Mouse (Mus musculus) heart, postnatal 25 days (tissue): Measurements from ENCODE around the gene Pnma5. TPM values are rescaled to one million over a fixed set of nuclear protein-coding genes. Genes with fewer than 3 reads are reported as not detected.
"Not testable (repeated sequence)": the region's sequence is repeated elsewhere in the genome, so short reads cannot be mapped to it uniquely, and the experiment has no call there.

ENCODE experiments used
- DNase-seq: peaks from one replicate; pipeline ENCODE4 v3.0.0; 2022; ENCODE audit warnings: low spot score
- intact Hi-C: fragments of 180-260 bp; cut with DNase I; formaldehyde crosslinking; loops from one replicate; pipeline ENCODE4 v1.15.1; 2025
- total RNA-seq, 2 experiments: library from RNA; stranded (reverse); gene quantifications; 2 replicates each; pipeline ENCODE4 v1.2.3; 2021

Pnma5 gene
- total RNA-seq: not detected

DNA sequence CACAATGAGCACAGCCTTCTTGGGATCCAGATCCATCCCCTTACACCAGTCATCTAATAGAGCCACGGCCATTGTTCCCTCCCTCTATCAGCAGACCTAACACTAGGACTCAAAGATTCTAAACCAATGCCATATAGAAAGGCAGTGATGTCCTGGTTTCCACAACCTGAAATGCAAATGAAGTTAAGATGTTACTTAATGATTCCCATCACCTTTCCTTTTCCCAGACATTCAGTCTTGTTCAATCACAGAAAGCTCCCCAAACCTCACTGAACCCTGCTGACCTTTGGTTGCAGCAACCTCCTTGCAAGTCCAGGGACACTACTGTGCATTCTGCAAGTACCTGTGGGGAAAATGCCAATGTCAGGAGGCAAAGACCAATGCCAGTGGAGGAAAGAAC lies at the start of gene Pnma5:
Pnma5 (minus strand) TSS at position 101 of the 400 bp plus-strand sequence.
- no peak for DNase-seq
- intact Hi-C loops: no loop called here

DNA sequence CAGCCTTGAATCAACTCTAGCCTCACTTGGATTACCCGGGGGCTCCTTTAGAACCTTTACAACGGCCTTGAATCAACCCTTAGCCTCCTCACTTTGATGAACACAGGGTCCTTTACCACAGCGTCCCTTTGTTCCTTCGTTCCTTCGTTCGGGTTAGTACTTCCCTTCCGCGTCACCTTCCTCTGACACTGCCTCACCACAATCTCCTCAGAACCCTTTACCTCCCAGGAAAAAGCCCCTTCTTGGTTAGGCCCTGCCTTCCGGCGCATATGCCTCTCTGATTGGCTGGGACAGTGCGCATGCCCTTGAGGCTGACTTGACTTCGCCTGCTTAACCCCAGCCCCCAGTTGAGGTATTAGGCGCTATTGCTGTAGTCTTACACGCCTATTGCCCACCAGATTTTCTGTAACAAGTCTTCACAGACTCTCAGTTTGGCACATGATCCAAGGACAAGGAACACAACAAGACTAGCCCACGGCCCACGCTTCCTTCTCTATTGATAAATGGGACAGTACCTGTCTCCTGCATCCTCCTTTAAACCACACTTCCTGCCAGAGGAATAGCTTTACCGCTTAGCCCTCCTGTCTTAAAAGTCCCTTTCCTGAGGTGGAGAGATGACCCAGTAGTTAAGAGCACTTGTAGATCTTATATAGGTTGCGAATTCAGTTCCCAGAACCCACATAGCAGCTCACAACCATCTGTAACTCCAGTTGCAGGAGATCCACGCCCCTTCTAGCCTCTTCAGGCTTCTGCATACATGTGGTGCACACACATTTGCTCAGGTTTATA lies 45.6 kb upstream of the Pnma5 start, which contains the start of gene Xlr4a:
Xlr4a (minus strand) TSS at position 212 of the 789 bp plus-strand sequence.
- intact Hi-C loops, DNase-seq: not testable (repeated sequence)

GRCm38 (mm10) chrX:73066765-73067312 lies 29.9 kb upstream of the Pnma5 start:
- DNase-seq, intact Hi-C loops: not testable (repeated sequence)

DNA sequence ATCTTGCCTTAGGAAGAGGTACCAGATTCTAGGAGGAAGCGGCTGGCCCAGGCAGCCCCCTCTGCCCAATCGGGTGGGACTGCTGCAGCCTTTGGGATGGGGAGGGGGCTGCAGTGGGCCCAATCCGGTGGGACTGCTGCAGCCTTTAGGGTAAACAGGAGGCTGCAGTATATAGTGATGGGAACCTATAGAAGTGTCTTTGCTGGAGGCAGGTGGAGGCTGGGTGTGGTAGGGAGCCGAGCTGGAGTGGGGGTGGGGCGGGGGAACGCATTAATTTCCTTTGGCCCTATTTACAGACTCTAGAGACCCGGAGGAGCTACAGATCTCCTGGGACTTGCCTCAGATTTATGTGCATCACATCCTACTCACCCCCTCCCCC lies 27.5 kb upstream of the Pnma5 start, which contains the start of gene Pnma3:
Pnma3 (plus strand) TSS at position 373 of the 379 bp plus-strand sequence.
- DNase-seq: no peak
- intact Hi-C loops: no loop called here

GRCm38 (mm10) chrX:73063512-73064414 lies 26.9 kb upstream of the Pnma5 start:
- DNase-seq: no peak
- intact Hi-C loops: no loop called here

- intact Hi-C loops: no loop called here
- no peak for DNase-seq
These were observed 25.4 kb upstream of the Pnma5 start for GRCm38 (mm10) chrX:73062323-73062722.

- intact Hi-C loops: no loop called here
These were observed 24.6 kb upstream of the Pnma5 start for GRCm38 (mm10) chrX:73061528-73061927.

DNA sequence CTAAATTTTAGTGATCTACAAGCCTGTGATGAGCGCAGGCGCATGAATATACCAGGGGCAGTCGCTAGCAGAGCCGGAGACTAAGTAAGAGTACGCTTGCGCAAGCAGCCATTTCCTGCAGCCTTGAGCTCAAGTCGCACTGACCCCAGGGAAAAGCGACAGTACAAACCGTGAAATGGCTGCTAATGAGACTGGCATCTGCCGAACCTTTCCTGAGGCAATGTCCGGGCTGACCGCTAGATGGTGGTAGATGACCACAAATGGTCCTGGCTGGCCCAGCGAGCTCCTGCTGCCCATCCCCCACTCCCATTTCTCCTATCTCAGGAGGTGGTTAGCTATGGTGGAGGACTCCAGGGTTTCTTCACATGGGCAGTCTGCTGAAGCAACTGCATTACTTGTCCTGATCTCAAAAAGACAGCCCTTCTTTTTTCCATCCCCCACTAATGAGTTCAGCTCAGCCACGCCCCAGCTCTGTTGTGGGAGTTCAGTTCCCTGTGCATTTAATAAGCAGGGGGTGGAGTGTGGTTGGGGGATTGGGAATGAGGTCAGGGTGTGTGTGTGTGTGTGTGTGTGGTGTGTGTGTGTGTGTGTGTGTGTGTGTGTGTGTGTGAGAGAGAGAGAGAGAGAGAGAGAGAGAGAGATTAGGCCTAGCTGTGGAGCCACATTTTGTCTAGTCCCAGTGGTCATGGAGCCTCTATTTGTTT lies 17.1 kb upstream of the Pnma5 start:
- DNase-seq: peak; percentile 83
- intact Hi-C loops: loop anchor here (2.0 to 10.0 kb wide), 6 partner anchors 381 to 1361 kb away; partner anchors contain the start of gene Trex2

More at GRCm38 (mm10) chrX:73061528-73061927, 24.6 kb upstream of the Pnma5 start:
- no peak for DNase-seq

GRCm38 (mm10) chrX:73039666-73040065 lies 2.8 kb upstream of the Pnma5 start:
- DNase-seq: no peak
- intact Hi-C loops: no loop called here

DNA sequence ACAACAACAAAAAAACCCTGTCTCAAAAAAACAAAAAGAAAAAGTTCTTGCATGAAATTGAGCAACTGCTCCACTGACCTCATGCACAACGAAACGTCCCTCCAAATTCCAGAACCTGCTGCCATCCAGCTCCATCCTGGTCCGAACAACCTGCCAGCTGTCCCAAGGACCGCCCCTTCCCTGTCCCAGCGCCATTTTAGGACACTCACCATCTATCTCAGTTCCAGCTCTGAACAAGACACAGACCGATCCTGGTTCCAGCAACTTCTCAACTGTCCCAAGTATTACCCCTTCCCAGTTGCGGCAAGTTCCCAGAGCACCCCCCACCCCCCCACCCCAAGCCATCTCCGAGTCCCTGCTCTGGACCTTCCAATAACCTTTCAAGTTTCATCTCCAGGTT lies 1.9 kb upstream of the Pnma5 start:
- DNase-seq: no peak
- intact Hi-C loops: no loop called here

- intact Hi-C loops: no loop called here
- DNase-seq: no peak
These were observed 24.1 kb downstream of the Pnma5 start for GRCm38 (mm10) chrX:73012846-73013245.

DNA sequence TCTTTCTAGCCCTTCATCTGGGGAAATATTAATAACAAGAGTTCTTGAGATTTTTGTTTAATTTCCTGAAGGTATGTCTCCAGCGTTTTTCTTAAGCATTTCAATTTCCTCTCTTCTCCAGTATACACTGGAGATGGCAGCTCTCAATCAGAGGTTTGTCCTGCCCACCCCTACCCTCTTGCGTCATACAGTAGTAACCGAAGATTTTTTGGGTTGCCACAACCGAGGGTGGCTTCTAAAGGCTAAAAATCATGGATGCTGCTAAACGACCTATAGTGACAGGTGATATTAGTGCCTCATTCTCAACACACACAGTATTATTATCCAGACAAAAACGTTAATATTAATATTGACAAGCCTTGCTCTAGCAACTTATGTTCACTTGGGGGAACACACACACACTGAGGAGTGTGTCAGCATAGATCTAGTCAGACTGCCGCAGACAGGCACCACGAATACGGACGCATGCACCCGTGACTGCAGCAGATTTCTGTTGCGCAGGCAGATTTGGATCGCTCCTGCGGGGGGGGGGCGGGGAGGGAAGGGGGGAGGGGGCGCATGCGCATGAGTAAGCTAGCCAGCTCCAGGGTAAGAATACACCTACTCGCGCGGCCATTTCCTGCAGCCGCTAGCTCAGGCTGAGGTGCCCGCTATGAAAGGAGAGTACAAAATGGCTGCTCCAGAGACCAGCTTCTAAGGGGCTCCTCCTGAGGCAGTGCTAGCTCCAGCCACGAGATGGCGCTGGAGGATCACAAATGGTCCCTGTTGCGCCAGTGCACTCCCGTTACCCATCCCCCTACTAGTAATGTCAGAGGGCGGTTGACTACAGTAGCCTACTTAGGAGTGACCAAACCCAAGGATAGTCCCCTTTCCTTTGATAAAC lies 29.1 kb downstream of the Pnma5 start:
- DNase-seq: peak; percentile 85
- intact Hi-C loops: loop anchor here (2.0 to 5.0 kb wide), 2 partner anchors 489 to 645 kb away; no protein-coding TSS in a partner anchor

- no peak for DNase-seq
- intact Hi-C loops: loop anchor here (5.0 kb wide), 1 partner anchor 492 kb away; no protein-coding TSS in a partner anchor
These were observed 31.2 kb downstream of the Pnma5 start for GRCm38 (mm10) chrX:73005678-73006077.

GRCm38 (mm10) chrX:73003110-73003509 lies 33.8 kb downstream of the Pnma5 start:
- intact Hi-C loops: no loop called here
- no peak for DNase-seq

GRCm38 (mm10) chrX:72995542-72995941 lies 41.4 kb downstream of the Pnma5 start:
- intact Hi-C loops: no loop called here
- DNase-seq: no peak

GRCm38 (mm10) chrX:72992291-72992919 lies 44.5 kb downstream of the Pnma5 start:
- no peak for DNase-seq
- intact Hi-C loops: no loop called here

DNA sequence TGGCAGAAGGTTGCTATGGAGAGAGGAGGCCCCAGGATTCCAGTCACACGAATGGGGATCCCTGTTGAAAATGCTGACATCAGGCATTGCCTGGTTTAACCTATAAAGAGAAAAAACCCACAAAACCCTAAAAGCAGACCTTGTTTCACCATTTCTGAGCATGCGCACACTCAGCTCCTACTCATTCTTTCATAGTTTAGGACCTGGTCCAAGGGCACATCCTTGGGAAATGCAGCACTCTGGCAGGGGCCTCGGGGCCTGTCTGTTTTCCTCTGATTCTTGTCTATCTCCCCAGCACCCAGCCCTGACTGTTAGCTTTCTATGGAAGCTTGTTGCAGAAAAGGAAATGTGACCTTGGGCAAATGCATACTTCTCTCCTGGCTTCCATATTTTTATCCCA lies 46.3 kb downstream of the Pnma5 start:
- DNase-seq: no peak
- intact Hi-C loops: no loop called here

- intact Hi-C loops: no loop called here
- DNase-seq: no peak
These were observed 48.5 kb downstream of the Pnma5 start for GRCm38 (mm10) chrX:72988431-72988830.
